Mouse (Mus musculus): Measurements from ENCODE around the gene Erich4.

The Erich4 gene

GRCm38 (mm10) chr7:25620751-25621150, 5.1 kb upstream of the Erich4 start:
- DNase-seq: no peak

- DNase-seq: no peak
These were observed 4.4 kb upstream of the Erich4 start for GRCm38 (mm10) chr7:25620101-25620500.

- no peak for DNase-seq
These were observed 4.0 kb upstream of the Erich4 start for GRCm38 (mm10) chr7:25619722-25619991.

GRCm38 (mm10) chr7:25618865-25619721, 3.4 kb upstream of the Erich4 start, which contains the start of gene Dmac2:
Gene Dmac2, plus strand, starts transcription at chr7:25619414.
- peak; percentile 95 to 97 for DNase-seq

GRCm38 (mm10) chr7:25617376-25618160, 1.9 kb upstream of the Erich4 start:
- no peak for DNase-seq

GRCm38 (mm10) chr7:25614831-25615705, 624 bp downstream of the Erich4 start:
- DNase-seq: peak in 1 of 2 experiments; percentile 63

- no peak for DNase-seq
These were observed 1.6 kb downstream of the Erich4 start for GRCm38 (mm10) chr7:25614086-25614485.

- DNase-seq: no peak
These were observed 4.2 kb downstream of the Erich4 start for GRCm38 (mm10) chr7:25611501-25611900.

GRCm38 (mm10) chr7:25610056-25610455, 5.6 kb downstream of the Erich4 start:
- DNase-seq: no peak

- DNase-seq: peak; percentile 79 to 90
These were observed 8.5 kb downstream of the Erich4 start for GRCm38 (mm10) chr7:25607196-25607595.

- no peak for DNase-seq
These were observed 9.0 kb downstream of the Erich4 start for GRCm38 (mm10) chr7:25606625-25607063.

- no peak for DNase-seq
These were observed 14.3 kb downstream of the Erich4 start for GRCm38 (mm10) chr7:25601346-25601745.

- no peak for DNase-seq
These were observed 15.0 kb downstream of the Erich4 start for GRCm38 (mm10) chr7:25600666-25601065.

GRCm38 (mm10) chr7:25599663-25600062, 16.0 kb downstream of the Erich4 start:
- DNase-seq: peak; percentile 67 to 86

- DNase-seq: no peak
These were observed 21.8 kb downstream of the Erich4 start for GRCm38 (mm10) chr7:25593859-25594258.

GRCm38 (mm10) chr7:25591226-25591625, 24.5 kb downstream of the Erich4 start:
- DNase-seq: no peak

GRCm38 (mm10) chr7:25585351-25586204, 30.1 kb downstream of the Erich4 start:
- no peak for DNase-seq

- DNase-seq: no peak
These were observed 31.0 kb downstream of the Erich4 start for GRCm38 (mm10) chr7:25584651-25585050.

GRCm38 (mm10) chr7:25582301-25582810, 33.3 kb downstream of the Erich4 start:
- no peak for DNase-seq

- DNase-seq: no peak
These were observed 36.3 kb downstream of the Erich4 start for GRCm38 (mm10) chr7:25579441-25579840.

GRCm38 (mm10) chr7:25576793-25577437, 38.8 kb downstream of the Erich4 start:
- peak in 1 of 2 experiments; percentile 44 for DNase-seq
